ENCODE assay signal across 9 mouse cellular contexts in genomic region chr9:96957298-96957865, GRCm38 (mm10).
DNase-seq lines count a peak whose midpoint lies in the region; ATAC-seq and TF ChIP-seq lines count a peak whose summit lies in the region.
"Had no signal": no experiment of that assay in that cellular context is flagged by ENCODE, and none has a peak within 500 bp of the region (broad histone marks: within the 10 kb centered on the region; RNA-seq: fewer than 3 reads in every experiment).

No protein-coding gene starts in this region.

- no peak for DNase-seq in intestine, embryonic 14.5 days (ENCODE audit: low spot score)
- peak; percentile 62 for DNase-seq in T-cell, adult 2 months (ENCODE audit: low spot score)
- DNase-seq in cerebellum, postnatal 10 days = no peak
- DNase-seq in frontal cortex, postnatal 36 days (ENCODE audit: low spot score in 2 of 2) = no peak
- no peak for DNase-seq in right cerebral cortex, postnatal 25 days
- DNase-seq: left cerebral cortex, postnatal 4 days had no signal

- TF ChIP-seq CTCF in intestine, postnatal 0 days (IDR thresholded peaks at IDR 0.05; ENCODE audit: low read depth) = no peak

- peaks cover 39% of the 10 kb centered on the region for H3K4me1 ChIP-seq in intestine, embryonic 14.5 days (replicated peaks; ENCODE audit: control insufficient read depth, insufficient read depth, low read length)
- peaks cover 13% of the 10 kb centered on the region; the same call in 1 of the 2 replicates for H3K4me1 ChIP-seq in intestine, postnatal 0 days (replicated peaks; ENCODE audit: control insufficient read depth, insufficient read depth, low read length)
- H3K4me1 ChIP-seq in forebrain, embryonic 15.5 days = peaks cover 20% of the 10 kb centered on the region
- peaks cover 60% of the 10 kb centered on the region for H3K4me1 ChIP-seq in midbrain, embryonic 12.5 days

- H3K4me2 ChIP-seq in intestine, embryonic 14.5 days (ENCODE audit: low read length) = no peak overlapping the region
- no peak overlapping the region for H3K4me2 ChIP-seq in intestine, postnatal 0 days (replicated peaks; ENCODE audit: low read depth)
- H3K4me2 ChIP-seq in forebrain, embryonic 15.5 days (replicated peaks) = no peak overlapping the region
- no peak overlapping the region for H3K4me2 ChIP-seq in midbrain, embryonic 12.5 days (replicated peaks)

- peak overlapping the region; percentile 43; the same call in 1 of the 2 replicates for H3K27ac ChIP-seq in intestine, embryonic 14.5 days (ENCODE audit: low read depth)
- no peak overlapping the region for H3K27ac ChIP-seq in intestine, postnatal 0 days (ENCODE audit: low read depth, low read length)
- H3K27ac ChIP-seq in forebrain, embryonic 15.5 days (replicated peaks) = peak overlapping the region; percentile 19; the same call in 1 of the 2 replicates
- H3K27ac ChIP-seq in midbrain, embryonic 12.5 days (replicated peaks) = peak overlapping the region; percentile 71

- H3K27me3 ChIP-seq in intestine, embryonic 14.5 days (replicated peaks; ENCODE audit: control insufficient read depth, insufficient read depth, low read length) = no peaks in the 10 kb centered on the region
- H3K27me3 ChIP-seq in intestine, postnatal 0 days (replicated peaks; ENCODE audit: control insufficient read depth, insufficient read depth, low read length) = no peaks in the 10 kb centered on the region
- H3K27me3 ChIP-seq in forebrain, embryonic 15.5 days = no peaks in the 10 kb centered on the region
- no peaks in the 10 kb centered on the region for H3K27me3 ChIP-seq in midbrain, embryonic 12.5 days

- H3K4me3 ChIP-seq in intestine, embryonic 14.5 days (ENCODE audit: low read depth, low read length) = no peak overlapping the region
- no peak overlapping the region for H3K4me3 ChIP-seq in intestine, postnatal 0 days (ENCODE audit: low read depth, low read length)
- no peak overlapping the region for H3K4me3 ChIP-seq in forebrain, embryonic 15.5 days
- no peak overlapping the region for H3K4me3 ChIP-seq in midbrain, embryonic 12.5 days

- ATAC-seq in intestine, embryonic 14.5 days (replicated peaks; ENCODE audit: low FRiP score, low TSS enrichment, low read depth) = no peak
- ATAC-seq in intestine, postnatal 0 days = no peak
- no peak for ATAC-seq in forebrain, embryonic 15.5 days (replicated peaks)
- ATAC-seq in midbrain, embryonic 12.5 days (ENCODE audit: low FRiP score, low read depth) = no peak

- no peaks in the 10 kb centered on the region for H3K36me3 ChIP-seq in intestine, embryonic 14.5 days (ENCODE audit: control insufficient read depth, insufficient read depth, low read length)
- no peaks in the 10 kb centered on the region for H3K36me3 ChIP-seq in intestine, postnatal 0 days (ENCODE audit: control insufficient read depth, insufficient read depth)
- no peaks in the 10 kb centered on the region for H3K36me3 ChIP-seq in forebrain, embryonic 15.5 days
- no peaks in the 10 kb centered on the region for H3K36me3 ChIP-seq in midbrain, embryonic 12.5 days

- no peaks in the 10 kb centered on the region for H3K9me3 ChIP-seq in intestine, embryonic 14.5 days (ENCODE audit: control insufficient read depth, low read length)
- no peaks in the 10 kb centered on the region for H3K9me3 ChIP-seq in intestine, postnatal 0 days (ENCODE audit: control insufficient read depth)
- H3K9me3 ChIP-seq in forebrain, embryonic 15.5 days = no peaks in the 10 kb centered on the region
- no peaks in the 10 kb centered on the region for H3K9me3 ChIP-seq in midbrain, embryonic 12.5 days

- H3K9ac ChIP-seq in intestine, embryonic 14.5 days (ENCODE audit: low read length) = no peak overlapping the region
- no peak overlapping the region for H3K9ac ChIP-seq in intestine, postnatal 0 days (ENCODE audit: low read depth, low read length)
- H3K9ac ChIP-seq in forebrain, embryonic 15.5 days (replicated peaks) = no peak overlapping the region
- no peak overlapping the region for H3K9ac ChIP-seq in midbrain, embryonic 12.5 days (replicated peaks)

- WGBS in intestine, embryonic 14.5 days = 30% methylated on average over 6 of the region's 6 CpGs
- 40% methylated on average over 6 of the region's 6 CpGs for WGBS in intestine, postnatal 0 days
- WGBS in forebrain, embryonic 15.5 days = 47% methylated on average over 6 of the region's 6 CpGs
- 50% methylated on average over 6 of the region's 6 CpGs for WGBS in midbrain, embryonic 12.5 days
